Mouse (Mus musculus): Measurements from ENCODE around the gene Lcn2. TPM values are rescaled to one million over a fixed set of nuclear protein-coding genes. Genes with fewer than 3 reads are reported as not detected.
A peak's percentile ranks its signal among the peaks of the same experiment; 100 is the strongest.

The Lcn2 gene
- polyA plus RNA-seq, 1 experiment, result 0.19 TPM

- Histone ChIP-seq H3K4me3 (replicated peaks) (no peak overlapping the region), H3K9me3 (ENCODE audit: control insufficient read depth, low read length) (no peaks in the 10 kb centered on the region), H3K4me1 (ENCODE audit: control insufficient read depth) (peaks cover 59% of the 10 kb centered on the region), H3K27me3 (ENCODE audit: control insufficient read depth) (no peaks in the 10 kb centered on the region), H3K36me3 (ENCODE audit: control insufficient read depth) (peaks cover 7% of the 10 kb centered on the region)
- TF ChIP-seq GATA1 (IDR thresholded peaks at IDR 0.05; ENCODE audit: low read length) (no peak), TAL1 (IDR thresholded peaks at IDR 0.05; ENCODE audit: low read length) (no peak)
Observed at GRCm38 (mm10) chr2:32425568-32425967, 37.5 kb upstream of the Lcn2 start.

- no peaks in the 10 kb centered on the region for H3K9me3 ChIP-seq (ENCODE audit: control insufficient read depth, low read length)
- TF ChIP-seq GATA1 (IDR thresholded peaks at IDR 0.05; ENCODE audit: low read length) (no peak), TAL1 (IDR thresholded peaks at IDR 0.05; ENCODE audit: low read length) (no peak)
- H3K4me1 ChIP-seq (ENCODE audit: control insufficient read depth), result peaks cover 57% of the 10 kb centered on the region
- H3K36me3 ChIP-seq (ENCODE audit: control insufficient read depth), result peaks cover 15% of the 10 kb centered on the region
- no peak overlapping the region for H3K4me3 ChIP-seq (replicated peaks)
- H3K27me3 ChIP-seq (ENCODE audit: control insufficient read depth), result no peaks in the 10 kb centered on the region
Observed at GRCm38 (mm10) chr2:32424796-32425195, 36.7 kb upstream of the Lcn2 start.

- peak overlapping the region; percentile 48 for H3K4me3 ChIP-seq (replicated peaks)
- no peaks in the 10 kb centered on the region for H3K27me3 ChIP-seq (ENCODE audit: control insufficient read depth)
- peaks cover 26% of the 10 kb centered on the region for H3K36me3 ChIP-seq (ENCODE audit: control insufficient read depth)
- no peaks in the 10 kb centered on the region for H3K9me3 ChIP-seq (ENCODE audit: control insufficient read depth, low read length)
- TF ChIP-seq GATA1 (IDR thresholded peaks at IDR 0.05; ENCODE audit: low read length) (no peak), TAL1 (IDR thresholded peaks at IDR 0.05; ENCODE audit: low read length) (no peak)
- H3K4me1 ChIP-seq (ENCODE audit: control insufficient read depth), result peaks cover 46% of the 10 kb centered on the region
Observed at GRCm38 (mm10) chr2:32423481-32424331, 35.7 kb upstream of the Lcn2 start.

- H3K9me3 ChIP-seq (ENCODE audit: control insufficient read depth, low read length), result no peaks in the 10 kb centered on the region
- H3K4me1 ChIP-seq (ENCODE audit: control insufficient read depth), result peaks cover 35% of the 10 kb centered on the region
- H3K27me3 ChIP-seq (ENCODE audit: control insufficient read depth), result no peaks in the 10 kb centered on the region
- no peak overlapping the region for H3K4me3 ChIP-seq (replicated peaks)
- H3K36me3 ChIP-seq (ENCODE audit: control insufficient read depth), result peaks cover 44% of the 10 kb centered on the region
- TF ChIP-seq GATA1 (IDR thresholded peaks at IDR 0.05; ENCODE audit: low read length), result no peak
- no peak for TF ChIP-seq TAL1 (IDR thresholded peaks at IDR 0.05; ENCODE audit: low read length)
Observed at GRCm38 (mm10) chr2:32421851-32422251, 33.8 kb upstream of the Lcn2 start.

- Histone ChIP-seq H3K4me1 (ENCODE audit: control insufficient read depth) (peaks cover 34% of the 10 kb centered on the region), H3K4me3 (replicated peaks) (no peak overlapping the region), H3K27me3 (ENCODE audit: control insufficient read depth) (no peaks in the 10 kb centered on the region), H3K9me3 (ENCODE audit: control insufficient read depth, low read length) (no peaks in the 10 kb centered on the region), H3K36me3 (ENCODE audit: control insufficient read depth) (peaks cover 56% of the 10 kb centered on the region)
- no peak for TF ChIP-seq GATA1 (IDR thresholded peaks at IDR 0.05; ENCODE audit: low read length)
- no peak for TF ChIP-seq TAL1 (IDR thresholded peaks at IDR 0.05; ENCODE audit: low read length)
Observed at GRCm38 (mm10) chr2:32420647-32421046, 32.6 kb upstream of the Lcn2 start.

- Histone ChIP-seq H3K36me3 (ENCODE audit: control insufficient read depth) (peaks cover 61% of the 10 kb centered on the region), H3K4me1 (ENCODE audit: control insufficient read depth) (peaks cover 30% of the 10 kb centered on the region), H3K4me3 (replicated peaks) (no peak overlapping the region)
Observed at GRCm38 (mm10) chr2:32420066-32420608, 32.1 kb upstream of the Lcn2 start.

GRCm38 (mm10) chr2:32419359-32419758 lies 31.3 kb upstream of the Lcn2 start:
- Histone ChIP-seq H3K9me3 (ENCODE audit: control insufficient read depth, low read length) (no peaks in the 10 kb centered on the region), H3K4me3 (replicated peaks) (no peak overlapping the region), H3K27me3 (ENCODE audit: control insufficient read depth) (no peaks in the 10 kb centered on the region), H3K4me1 (ENCODE audit: control insufficient read depth) (peaks cover 22% of the 10 kb centered on the region), H3K36me3 (ENCODE audit: control insufficient read depth) (peaks cover 69% of the 10 kb centered on the region)
- TF ChIP-seq GATA1 (IDR thresholded peaks at IDR 0.05; ENCODE audit: low read length), result no peak
- TF ChIP-seq TAL1 (IDR thresholded peaks at IDR 0.05; ENCODE audit: low read length), result no peak

More at GRCm38 (mm10) chr2:32420066-32420608, 32.1 kb upstream of the Lcn2 start:
- no peaks in the 10 kb centered on the region for H3K9me3 ChIP-seq (ENCODE audit: control insufficient read depth, low read length)
- H3K27me3 ChIP-seq (ENCODE audit: control insufficient read depth), result no peaks in the 10 kb centered on the region
- TF ChIP-seq TAL1 (IDR thresholded peaks at IDR 0.05; ENCODE audit: low read length) (no peak), GATA1 (IDR thresholded peaks at IDR 0.05; ENCODE audit: low read length) (no peak)

- Histone ChIP-seq H3K36me3 (ENCODE audit: control insufficient read depth) (peaks cover 76% of the 10 kb centered on the region), H3K4me1 (ENCODE audit: control insufficient read depth) (peaks cover 15% of the 10 kb centered on the region), H3K4me3 (replicated peaks) (no peak overlapping the region), H3K9me3 (ENCODE audit: control insufficient read depth, low read length) (no peaks in the 10 kb centered on the region), H3K27me3 (ENCODE audit: control insufficient read depth) (no peaks in the 10 kb centered on the region)
- TF ChIP-seq TAL1 (IDR thresholded peaks at IDR 0.05; ENCODE audit: low read length) (no peak), GATA1 (IDR thresholded peaks at IDR 0.05; ENCODE audit: low read length) (no peak)
Observed at GRCm38 (mm10) chr2:32418430-32419151, 30.5 kb upstream of the Lcn2 start.

GRCm38 (mm10) chr2:32417486-32417885 lies 29.4 kb upstream of the Lcn2 start:
- no peak overlapping the region for H3K4me3 ChIP-seq (replicated peaks)
- peaks cover 78% of the 10 kb centered on the region for H3K36me3 ChIP-seq (ENCODE audit: control insufficient read depth)

More at GRCm38 (mm10) chr2:32417486-32417885, 29.4 kb upstream of the Lcn2 start:
- Histone ChIP-seq H3K4me1 (ENCODE audit: control insufficient read depth) (peaks cover 12% of the 10 kb centered on the region), H3K27me3 (ENCODE audit: control insufficient read depth) (no peaks in the 10 kb centered on the region), H3K9me3 (ENCODE audit: control insufficient read depth, low read length) (no peaks in the 10 kb centered on the region)
- TF ChIP-seq TAL1 (IDR thresholded peaks at IDR 0.05; ENCODE audit: low read length) (no peak), GATA1 (IDR thresholded peaks at IDR 0.05; ENCODE audit: low read length) (no peak)
